Mouse (Mus musculus): Measurements from ENCODE around the gene Fndc4. TPM values are rescaled to one million over a fixed set of nuclear protein-coding genes. Genes with fewer than 3 reads are reported as not detected.

Fndc4 gene
- not detected for total RNA-seq (2023)

GRCm38 (mm10) chr5:31295606-31296141 lies at the start of gene Fndc4:
Gene Fndc4, minus strand, starts transcription at chr5:31296080.

GRCm38 (mm10) chr5:31297047-31297757 lies 1.3 kb upstream of the Fndc4 start, which contains the start of gene Gckr:
Gene Gckr, plus strand, starts transcription at chr5:31297443.

GRCm38 (mm10) chr5:31290521-31291360 lies 5.1 kb downstream of the Fndc4 start, which contains the start of gene Ift172:
Gene Ift172, minus strand, starts transcription at chr5:31291116.

GRCm38 (mm10) chr5:31251541-31252101 lies 44.3 kb downstream of the Fndc4 start, which contains the start of gene Krtcap3:
Gene Krtcap3, plus strand, starts transcription at chr5:31251691.

Other genes with a start within 250 kb of the Fndc4 start
- gene Atraid, start 247.8 kb downstream of the Fndc4 start, total RNA-seq (2023): 10 to 100 TPM; 35.0 to 42.6 TPM
- 1 to 10 TPM; 5.9 to 7.9 TPM for gene Slc5a6, start 247.2 kb downstream of the Fndc4 start, total RNA-seq (2023)
- gene Cad, start 241.3 kb downstream of the Fndc4 start, total RNA-seq (2023): 10 to 100 TPM; 17.6 to 20.7 TPM
- gene Dnajc5g, start 189.8 kb downstream of the Fndc4 start, total RNA-seq (2023): not detected
- gene Slc30a3, start 187.8 kb downstream of the Fndc4 start, total RNA-seq (2023): not detected
- not detected for gene Trim54, start 179.4 kb downstream of the Fndc4 start, total RNA-seq (2023)
- not detected for gene Ucn, start 157.3 kb downstream of the Fndc4 start, total RNA-seq (2023)
- gene Mpv17, start 141.8 kb downstream of the Fndc4 start, total RNA-seq (2023): 10 to 100 TPM; 23.0 to 25.1 TPM
- 1 to 10 TPM; 1.0 to 3.6 TPM for gene Gm29609, start 116.2 kb downstream of the Fndc4 start, total RNA-seq (2023)
- 100 to 1,000 TPM in 1 of 2 experiments, 10 to 100 TPM in 1; 87.8 to 104 TPM for gene Gtf3c2, start 115.9 kb downstream of the Fndc4 start, total RNA-seq (2023)
- gene Snx17, start 102.9 kb downstream of the Fndc4 start, total RNA-seq (2023): 10 to 100 TPM; 64.1 to 75.9 TPM
- 10 to 100 TPM; 18.8 to 21.9 TPM for gene Eif2b4, start 102.7 kb downstream of the Fndc4 start, total RNA-seq (2023)
- gene Zfp513, start 93.8 kb downstream of the Fndc4 start, total RNA-seq (2023): 10 to 100 TPM; 40.5 to 42.8 TPM
- gene Ppm1g, start 75.4 kb downstream of the Fndc4 start, total RNA-seq (2023): 10 to 100 TPM; 81.2 to 81.7 TPM
- 100 to 1,000 TPM; 178 to 180 TPM for gene Nrbp1, start 55.2 kb downstream of the Fndc4 start, total RNA-seq (2023)
- gene Gm9970, start 54.8 kb downstream of the Fndc4 start, total RNA-seq (2023): not detected
- gene Krtcap3, start 44.4 kb downstream of the Fndc4 start, total RNA-seq (2023): 10 to 100 TPM in 1 of 2 experiments, 1 to 10 TPM in 1; 7.8 to 10.9 TPM
- 10 to 100 TPM; 24.1 to 25.1 TPM for gene Ift172, start 5.0 kb downstream of the Fndc4 start, total RNA-seq (2023)
- gene Gckr, start 1.4 kb upstream of the Fndc4 start, total RNA-seq (2023): not detected
- 10 to 100 TPM; 13.8 to 15.0 TPM for gene Zfp512, start 156.4 kb upstream of the Fndc4 start, total RNA-seq (2023)
- gene 4930548H24Rik, start 189.7 kb upstream of the Fndc4 start, total RNA-seq (2023): under 1 TPM; 0.24 to 0.81 TPM
- 10 to 100 TPM; 23.7 to 27.7 TPM for gene Gpn1, start 198.7 kb upstream of the Fndc4 start, total RNA-seq (2023)
- gene Slc4a1ap, start 230.9 kb upstream of the Fndc4 start, total RNA-seq (2023): 10 to 100 TPM; 36.9 to 42.9 TPM
- gene Supt7l, start 231.7 kb upstream of the Fndc4 start, total RNA-seq (2023): 10 to 100 TPM; 14.6 to 15.5 TPM